Mouse (Mus musculus) thymus, adult 2 months (tissue): ENCODE data around the gene Ttll5. TPM values are rescaled to one million over a fixed set of nuclear protein-coding genes. Genes with fewer than 3 reads are reported as not detected.

ENCODE experiments used
- DNase-seq: peaks from one replicate; pipeline ENCODE4 v3.0.0; 2021
- H3K27ac ChIP-seq: fragments of 200-500 bp; 2 replicates; pipeline ENCODE4 v1.5.1; 2012; ENCODE audit warnings: low read length, control low read depth; ENCODE audit not compliant: control insufficient read depth, insufficient read depth
- H3K27me3 ChIP-seq: fragments of 200-500 bp; 2 replicates; pipeline ENCODE4 v1.6.1; 2012; ENCODE audit warnings: mild to moderate bottlenecking, low read length, moderate library complexity, mixed read lengths; ENCODE audit not compliant: control insufficient read depth, insufficient read depth
- H3K36me3 ChIP-seq: fragments of 200-500 bp; 2 replicates; pipeline ENCODE4 v1.6.1; 2012; ENCODE audit warnings: mild to moderate bottlenecking, low read length, moderate library complexity; ENCODE audit not compliant: control insufficient read depth, insufficient read depth
- H3K4me1 ChIP-seq: fragments of 200-500 bp; replicated peaks from 2 replicates; pipeline ENCODE4 v1.6.1; 2012; ENCODE audit warnings: low read length; ENCODE audit not compliant: control insufficient read depth, insufficient read depth
- H3K4me3 ChIP-seq: fragments of 200-500 bp; 2 replicates; pipeline ENCODE4 v1.5.1; 2012; ENCODE audit warnings: mild to moderate bottlenecking, low read length, control low read depth, moderate library complexity; ENCODE audit not compliant: control insufficient read depth, insufficient read depth
- CTCF ChIP-seq: fragments of 200-500 bp; IDR thresholded peaks from 2 replicates; pipeline ENCODE4 v1.5.1; 2012; ENCODE audit warnings: mild to moderate bottlenecking, control low read depth, low read length, moderate library complexity, borderline replicate concordance; ENCODE audit not compliant: control insufficient read depth, poor library complexity, insufficient read depth; ENCODE audit errors: extremely low read depth
- POLR2A ChIP-seq: fragments of 200-500 bp; IDR thresholded peaks from 2 replicates; pipeline ENCODE4 v1.6.1; 2012; ENCODE audit warnings: mild to moderate bottlenecking, low read length, control low read depth, moderate library complexity; ENCODE audit not compliant: control insufficient read depth, poor library complexity, insufficient read depth; ENCODE audit errors: extremely low read depth
- WGBS: fragments of 180-500 bp; shearing (Covaris S2); methylation state at CpG from one replicate; pipeline ENCODE4 v1.1.7; 2018; 5-methylcytosine and 5-hydroxymethylcytosine counted together
- polyA plus RNA-seq: library from polyadenylated mRNA; depleted of rRNA; stranded (reverse); fragments of >200 nt; gene quantifications from 2 replicates; pipeline ENCODE4 v1.2.3, GENCODE M21; 2012

Ttll5 gene
- polyA plus RNA-seq, 1 experiment = 20.2 TPM

- no peak for TF ChIP-seq POLR2A
- TF ChIP-seq CTCF = no peak
- no peaks in the 10 kb centered on the region for H3K36me3 ChIP-seq
- H3K27me3 ChIP-seq = no peaks in the 10 kb centered on the region
- 96% methylated on average over 5 of the region's 5 CpGs for WGBS
- H3K27ac ChIP-seq = no peak overlapping the region
- 0 out of 2 replicates have a peak, but pooled peaks cover 2% of the 10 kb centered on the region for H3K4me1 ChIP-seq
- no peak for DNase-seq
- no peak overlapping the region for H3K4me3 ChIP-seq
Observed at GRCm38 (mm10) chr12:86030932-86031331, 206.5 kb downstream of the Ttll5 start.

- no peak for TF ChIP-seq POLR2A
- TF ChIP-seq CTCF = no peak
- Histone ChIP-seq H3K27ac (no peak overlapping the region), H3K4me1 (0 out of 2 replicates have a peak, but pooled peaks cover 2% of the 10 kb centered on the region), H3K4me3 (no peak overlapping the region), H3K27me3 (no peaks in the 10 kb centered on the region), H3K36me3 (no peaks in the 10 kb centered on the region)
- no peak for DNase-seq
Observed at GRCm38 (mm10) chr12:86035586-86035985, 211.1 kb downstream of the Ttll5 start.

- TF ChIP-seq CTCF = no peak
- TF ChIP-seq POLR2A = no peak
- Histone ChIP-seq H3K36me3 (no peaks in the 10 kb centered on the region), H3K27me3 (no peaks in the 10 kb centered on the region), H3K4me3 (no peak overlapping the region), H3K27ac (no peak overlapping the region), H3K4me1 (0 out of 2 replicates have a peak, but pooled peaks cover 2% of the 10 kb centered on the region)
- WGBS = 93% methylated on average over 9 of the region's 9 CpGs
- no peak for DNase-seq
Observed at GRCm38 (mm10) chr12:86036368-86037166, 212.1 kb downstream of the Ttll5 start.

- DNase-seq = no peak
- Histone ChIP-seq H3K4me1 (0 out of 2 replicates have a peak, but pooled peaks cover 2% of the 10 kb centered on the region), H3K36me3 (no peaks in the 10 kb centered on the region), H3K4me3 (no peak overlapping the region), H3K27ac (no peak overlapping the region), H3K27me3 (no peaks in the 10 kb centered on the region)
- WGBS = 85% methylated on average over 12 of the region's 12 CpGs
- TF ChIP-seq CTCF = no peak
- no peak for TF ChIP-seq POLR2A
Observed at GRCm38 (mm10) chr12:86037235-86037921, 212.9 kb downstream of the Ttll5 start.

- Histone ChIP-seq H3K27me3 (no peaks in the 10 kb centered on the region), H3K4me3 (no peak overlapping the region), H3K27ac (no peak overlapping the region), H3K4me1 (peaks cover 4% of the 10 kb centered on the region; the same call in 1 of the 2 replicates), H3K36me3 (no peaks in the 10 kb centered on the region)
- TF ChIP-seq CTCF = no peak
- no peak for TF ChIP-seq POLR2A
- no peak for DNase-seq
- WGBS = 98% methylated on average over 5 of the region's 5 CpGs
Observed at GRCm38 (mm10) chr12:86039078-86039477, 214.6 kb downstream of the Ttll5 start.

- Histone ChIP-seq H3K36me3 (no peaks in the 10 kb centered on the region), H3K27me3 (no peaks in the 10 kb centered on the region), H3K4me1 (peaks cover 3% of the 10 kb centered on the region; the same call in 1 of the 2 replicates), H3K27ac (no peak overlapping the region), H3K4me3 (no peak overlapping the region)
- WGBS = 93% methylated on average over 6 of the region's 6 CpGs
- no peak for DNase-seq
- TF ChIP-seq POLR2A (no peak), CTCF (no peak)
Observed at GRCm38 (mm10) chr12:86039751-86040150, 215.3 kb downstream of the Ttll5 start.
